Mouse (Mus musculus): Measurements from ENCODE around the gene Tnc.
A peak's percentile ranks its signal among the peaks of the same experiment; 100 is the strongest.

Tnc gene

DNA sequence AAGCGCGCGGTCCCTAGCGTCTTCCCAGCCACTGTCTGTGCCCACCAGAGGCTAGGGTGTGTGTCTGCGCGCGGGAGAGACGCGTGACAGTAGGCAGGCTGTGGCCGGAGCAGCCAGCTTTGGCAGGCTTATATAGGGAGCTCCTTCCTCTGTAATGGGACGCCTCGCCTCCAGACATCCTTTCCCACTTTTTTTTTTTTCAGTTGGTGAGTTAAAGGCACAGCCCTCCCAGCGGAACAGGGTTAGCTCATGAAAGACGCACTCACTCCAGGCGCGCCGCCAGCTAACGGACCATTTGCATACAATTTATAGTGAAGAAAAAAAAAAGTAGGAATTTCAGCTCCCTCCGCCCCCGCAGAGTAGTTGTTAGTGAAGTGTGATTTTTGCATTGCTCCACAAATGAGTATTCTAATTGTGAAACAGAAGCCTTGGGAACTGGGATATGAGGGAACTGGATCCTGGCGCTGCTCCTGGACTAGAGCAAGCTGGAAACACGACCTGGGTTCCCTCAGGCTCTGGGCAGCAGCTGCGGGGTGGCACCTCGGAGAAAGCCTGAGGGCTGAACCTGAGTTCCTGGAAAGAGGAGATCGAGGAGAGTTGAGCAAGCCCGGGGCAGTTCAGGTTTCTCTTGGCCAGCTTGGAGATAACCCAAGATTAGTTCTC, at the start of gene Tnc:
Gene Tnc (minus strand): TSS at position 185 of the 663 bp plus-strand sequence.
- peak; percentile 6 for DNase-seq

DNA sequence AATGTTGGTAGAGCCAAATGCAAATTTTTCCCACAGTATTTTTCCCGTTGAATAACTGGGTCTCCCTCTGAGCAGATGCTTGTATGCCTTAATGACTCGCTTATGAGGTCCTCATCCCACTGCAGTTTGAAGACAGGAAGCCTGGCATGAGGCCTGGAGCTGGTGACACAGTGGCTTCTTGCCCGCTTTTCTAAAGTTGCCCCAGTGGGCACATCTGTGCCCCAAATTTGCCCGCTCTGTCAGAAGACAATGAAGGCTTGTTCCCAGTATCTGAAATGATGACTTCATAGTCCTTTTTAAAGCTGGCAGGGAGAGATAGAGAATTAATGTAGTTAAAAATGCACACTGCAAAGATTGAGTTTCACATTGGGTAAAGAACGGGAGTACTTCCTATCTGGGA, 47.4 kb upstream of the Tnc start:
- no peak for DNase-seq

DNA sequence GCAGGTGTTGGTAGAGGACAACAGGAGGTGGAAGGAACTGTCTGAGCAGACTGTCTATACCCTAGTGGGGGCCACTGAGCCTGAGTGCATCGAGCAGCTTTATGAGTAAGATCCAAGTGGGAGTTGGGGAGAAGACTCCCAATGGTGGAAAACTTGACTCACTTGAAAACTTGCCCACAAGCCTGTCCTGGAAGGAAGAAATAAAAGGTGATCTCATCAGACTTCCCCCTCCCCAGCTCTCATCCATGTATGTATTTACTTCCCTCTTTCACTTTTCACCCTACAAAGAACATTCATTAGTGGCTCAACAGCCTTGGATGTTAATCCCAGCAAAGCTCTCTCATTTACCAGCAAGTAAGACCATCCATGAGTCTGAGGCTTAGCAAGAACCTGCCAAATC, 46.0 kb upstream of the Tnc start:
- DNase-seq, result no peak

DNA sequence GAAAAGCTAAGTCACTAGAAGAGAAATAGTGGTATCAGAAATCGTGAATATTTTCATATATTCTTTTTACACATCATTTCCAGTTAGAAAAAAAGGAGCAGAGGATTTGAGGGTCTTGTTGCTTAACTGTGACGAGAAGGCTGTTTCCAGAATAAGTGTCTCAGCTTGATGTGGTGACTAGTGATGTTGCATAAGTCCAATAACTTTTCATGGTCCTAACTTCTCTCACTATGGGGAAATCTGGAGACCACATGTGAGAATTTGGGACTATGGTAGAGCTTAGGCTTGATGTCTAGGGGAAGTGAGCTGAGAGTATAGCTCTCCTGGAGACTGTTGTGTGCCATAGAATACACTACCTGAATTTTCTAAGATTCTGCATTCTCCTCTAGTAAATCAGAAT, 42.6 kb upstream of the Tnc start:
- DNase-seq, result no peak

DNA sequence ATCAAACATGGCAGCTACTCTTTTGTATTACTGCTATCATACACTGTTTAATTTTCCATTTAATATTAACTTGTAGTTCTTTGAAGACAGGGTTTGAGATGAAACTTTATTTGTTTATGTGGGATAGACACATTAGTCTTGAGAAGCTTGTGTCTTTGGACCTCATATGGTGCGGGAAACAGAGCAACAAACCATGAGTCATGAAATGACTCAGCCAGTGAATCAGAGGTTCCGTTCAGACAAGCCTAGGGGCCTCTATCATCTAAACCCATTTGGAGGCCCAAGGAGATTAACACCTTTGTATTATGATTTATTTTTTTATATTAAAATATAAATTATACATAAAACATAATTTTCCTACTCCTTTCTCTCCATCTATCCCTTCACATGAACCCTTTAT, 40.9 kb upstream of the Tnc start:
- DNase-seq, result no peak

DNA sequence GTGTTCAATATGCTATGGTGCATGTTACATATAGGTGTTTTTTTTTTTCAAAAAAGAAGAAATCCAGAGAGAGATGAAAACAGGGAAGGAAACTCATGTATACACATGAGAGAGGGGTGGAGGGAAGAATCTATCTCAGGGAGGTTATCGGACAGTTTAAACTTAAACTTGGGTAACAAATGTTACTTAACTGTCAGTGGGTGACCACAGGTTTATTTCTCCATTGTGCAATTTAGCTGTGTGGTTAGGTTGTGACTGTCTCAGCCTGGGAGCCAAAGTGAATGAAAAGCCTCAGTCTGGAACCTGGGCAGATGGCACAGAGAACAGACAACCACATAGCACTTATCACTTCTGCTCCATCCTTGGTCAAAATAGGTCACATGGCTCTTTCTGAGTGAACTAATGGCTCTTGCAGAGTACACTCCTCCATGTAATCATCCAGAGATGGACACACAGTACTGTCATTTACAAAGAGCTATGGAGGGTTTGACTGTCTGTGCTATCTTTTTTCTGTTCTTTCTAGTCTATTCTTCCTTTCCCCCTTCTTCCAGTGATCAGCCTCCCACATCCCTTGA, 39.3 kb upstream of the Tnc start:
- DNase-seq, result no peak

DNA sequence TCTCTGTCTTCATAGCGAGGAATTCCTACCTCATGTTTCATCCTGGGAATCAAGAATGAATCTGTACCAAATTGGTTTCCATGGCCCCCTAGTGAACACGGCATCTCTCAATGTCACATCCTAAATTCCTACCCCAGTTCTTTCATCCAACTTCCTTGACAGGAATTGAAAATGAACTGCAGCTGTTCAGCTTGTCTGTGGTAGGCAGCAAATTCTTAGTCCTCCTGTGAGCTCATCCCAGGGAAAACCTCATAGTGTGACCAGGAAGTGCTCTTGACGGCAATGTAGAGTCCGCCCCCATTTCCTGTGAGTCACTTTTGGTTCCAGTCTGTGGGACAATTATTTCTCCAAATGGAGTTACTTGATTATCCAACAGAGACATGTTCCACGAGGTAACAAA, 37.0 kb upstream of the Tnc start:
- no peak for DNase-seq

DNA sequence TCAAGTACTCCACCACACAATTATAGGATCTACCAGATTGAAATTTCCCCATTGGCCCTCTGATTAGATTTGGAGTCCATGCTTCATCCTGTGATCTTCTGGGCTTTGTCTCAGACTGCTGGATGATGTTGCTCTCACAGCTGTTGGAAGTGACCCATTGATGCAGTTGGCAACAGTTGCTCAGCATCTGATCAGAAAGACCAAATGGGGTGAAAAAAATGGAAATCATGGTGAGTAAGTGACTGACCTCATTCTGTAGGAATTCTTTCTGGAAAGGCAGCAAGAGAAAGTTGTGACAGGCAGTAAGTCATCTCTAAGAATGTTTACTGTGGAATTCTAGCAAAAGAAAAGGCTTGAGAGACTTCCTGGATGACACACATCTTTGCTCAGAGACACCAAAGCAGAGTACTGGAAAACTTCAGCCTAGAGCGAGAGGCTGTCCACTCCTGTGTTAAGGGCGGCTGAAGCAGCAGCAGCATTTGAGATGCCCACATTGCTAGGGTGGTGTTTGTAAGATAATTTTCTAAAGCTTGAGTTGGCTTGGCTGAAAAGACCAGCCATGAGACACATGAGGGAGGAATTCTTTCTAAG, 31.3 kb upstream of the Tnc start:
- no peak for DNase-seq

DNA sequence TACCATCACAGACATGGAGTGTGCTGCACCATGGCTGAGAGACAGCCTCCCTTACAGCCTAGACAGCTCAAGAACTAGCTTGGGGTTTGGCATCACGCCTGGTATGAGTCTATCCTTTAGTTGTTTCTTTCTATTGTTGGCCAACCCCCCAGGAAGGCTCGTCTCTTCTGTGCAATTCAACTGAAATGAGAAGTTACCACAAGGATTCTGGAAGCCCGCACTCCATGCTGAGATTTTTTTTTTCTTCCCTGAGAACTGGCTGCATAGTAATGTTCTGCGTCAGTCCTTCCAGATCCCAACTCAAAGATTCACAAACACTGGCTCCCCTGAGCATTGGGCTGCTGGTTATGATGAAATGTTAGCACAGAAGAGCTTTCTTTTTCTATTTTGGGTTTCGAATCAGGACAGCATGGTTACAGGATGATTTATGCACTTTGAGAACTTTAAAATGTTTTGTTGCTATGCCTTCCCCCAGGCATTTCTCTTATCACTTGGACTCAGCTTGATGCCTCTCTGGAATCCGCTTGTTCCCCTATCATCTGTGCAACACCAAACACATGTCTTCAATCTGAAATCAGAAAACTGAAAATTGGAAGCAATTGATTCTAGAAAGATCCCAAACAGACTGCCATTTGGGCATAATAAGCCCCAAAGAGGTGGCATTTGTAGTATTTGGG, 29.7 kb upstream of the Tnc start:
- DNase-seq, result no peak

DNA sequence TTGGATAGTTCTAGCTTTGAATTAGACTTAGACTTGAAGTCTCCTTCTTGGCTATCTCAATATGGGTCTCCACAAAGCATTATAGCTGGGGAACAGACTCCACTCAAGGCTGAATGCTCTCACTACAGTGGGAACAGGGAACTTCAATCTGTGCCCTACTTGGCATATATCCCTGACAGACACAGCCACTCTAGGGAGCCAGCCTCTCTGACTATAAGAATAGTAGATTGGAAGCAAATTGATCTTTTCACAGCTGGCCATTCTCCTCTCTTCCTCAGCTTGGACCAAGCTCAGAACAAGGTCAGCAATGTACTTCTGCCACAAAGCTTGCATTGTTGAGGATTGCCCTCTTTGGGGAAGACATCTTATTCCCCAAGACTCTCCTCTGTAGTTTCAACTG, 27.9 kb upstream of the Tnc start:
- DNase-seq, result no peak

DNA sequence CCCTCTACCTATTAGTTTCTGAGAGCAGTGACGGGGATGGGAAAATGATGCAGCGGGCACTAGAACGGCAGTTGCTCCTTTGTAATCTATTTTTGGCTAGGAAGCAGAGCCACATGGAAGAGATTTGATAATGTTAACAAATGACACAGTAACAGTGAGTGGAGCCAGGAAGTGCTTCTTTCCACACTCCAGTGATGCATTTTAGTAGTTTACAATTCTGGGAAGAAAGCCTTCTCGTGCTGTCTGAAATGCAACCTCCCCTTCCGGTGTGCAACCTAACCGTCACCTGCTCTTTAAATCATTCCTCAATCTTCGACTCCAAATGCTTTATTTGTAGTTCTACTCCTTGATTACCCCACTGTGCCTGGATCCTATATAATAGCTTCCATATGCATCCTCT, 20.6 kb upstream of the Tnc start:
- DNase-seq, result no peak

DNA sequence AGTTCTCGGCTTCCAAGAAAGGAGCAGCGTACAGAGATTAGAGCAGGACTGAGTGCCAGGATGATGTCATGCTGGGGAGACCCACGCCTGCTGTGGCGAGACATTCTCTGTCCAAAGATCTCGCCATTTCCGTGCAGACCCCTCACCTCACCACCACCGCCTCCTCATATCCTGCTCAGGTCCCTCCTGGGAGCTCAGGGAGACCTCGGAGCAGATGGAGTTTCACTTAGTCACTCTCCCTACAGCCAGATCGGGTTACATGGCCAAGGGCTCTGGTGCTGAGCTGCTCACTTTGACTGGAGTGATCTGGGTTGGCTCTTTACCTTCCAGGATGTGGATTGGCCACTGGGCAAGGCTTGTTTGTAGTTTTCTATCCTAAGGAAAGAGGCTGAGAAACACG, 18.5 kb upstream of the Tnc start:
- DNase-seq, result no peak

DNA sequence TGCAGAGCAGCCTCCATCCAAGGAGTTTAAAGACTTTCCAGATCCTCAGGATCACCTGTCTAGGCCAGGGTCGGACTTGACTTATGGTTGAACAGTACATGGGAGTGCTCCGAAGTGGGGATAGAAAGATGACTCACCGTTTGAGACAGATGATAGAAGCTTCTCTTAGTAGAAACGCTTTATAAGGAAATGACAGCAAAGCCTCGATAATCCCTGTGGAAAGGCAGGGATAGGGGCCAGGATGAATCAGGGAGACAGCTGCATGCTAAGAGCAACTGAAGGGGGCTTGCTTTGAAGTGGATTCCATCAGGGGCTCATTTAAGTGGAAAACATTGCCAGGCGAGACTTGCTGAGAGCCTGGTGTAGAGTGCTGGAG, 12.0 kb upstream of the Tnc start:
- no peak for DNase-seq

DNA sequence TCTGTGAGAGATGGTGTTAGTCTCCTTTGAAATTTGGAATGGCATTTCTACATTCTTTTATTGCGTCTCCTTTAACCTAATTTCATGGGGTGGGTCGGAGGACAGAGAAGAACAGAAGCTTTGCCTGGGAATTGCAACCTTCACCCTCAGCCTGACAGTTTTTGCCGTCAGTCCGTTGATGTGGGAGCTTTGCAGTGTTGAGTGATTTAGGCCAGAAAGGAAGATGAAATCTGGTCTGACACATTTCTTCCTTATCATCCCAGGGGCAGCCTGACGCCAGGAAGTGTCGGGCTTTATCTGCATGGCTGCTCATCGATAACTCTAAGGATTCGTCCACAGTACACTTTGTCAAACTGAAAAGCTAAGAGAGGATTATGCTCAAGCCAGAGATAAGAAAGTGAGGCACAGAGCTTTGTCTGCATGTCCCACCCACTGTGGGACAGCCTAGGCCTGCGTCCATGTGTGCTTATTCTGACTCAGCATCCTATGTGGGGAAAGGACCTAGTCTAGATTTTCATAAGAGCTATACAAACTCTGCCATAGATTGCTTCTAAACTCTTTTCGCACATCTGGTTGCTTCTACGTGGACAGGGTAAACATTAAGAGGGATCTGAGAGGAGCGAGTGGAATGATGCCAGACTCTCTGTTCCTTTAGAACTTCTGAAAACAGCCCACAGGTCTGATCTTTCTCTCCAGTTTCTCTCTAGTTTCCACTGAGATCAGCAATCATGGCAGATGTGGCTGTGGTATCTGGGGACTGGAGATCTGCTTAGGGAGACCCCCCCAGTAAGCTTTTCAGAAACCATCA, 11.4 kb upstream of the Tnc start:
- no peak for DNase-seq

DNA sequence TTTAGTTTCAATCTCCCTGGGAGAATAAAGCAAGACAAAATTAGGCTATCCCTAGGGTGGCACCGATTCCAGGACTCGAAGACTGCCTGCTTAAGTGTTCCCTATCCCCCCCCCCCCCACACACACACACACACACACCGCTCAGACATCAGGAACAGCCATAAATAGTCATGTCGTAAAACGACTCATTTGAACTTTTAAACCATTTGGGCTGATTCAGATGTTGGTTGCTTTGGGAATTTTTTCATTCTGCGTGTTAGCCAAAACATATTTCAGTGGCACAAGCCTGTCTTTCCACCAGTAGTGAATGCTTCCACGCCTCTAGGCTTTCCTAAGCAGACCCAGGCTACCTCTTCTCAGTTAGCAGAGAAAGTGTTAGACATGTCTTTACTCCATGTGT, 1.4 kb upstream of the Tnc start:
- no peak for DNase-seq

DNA sequence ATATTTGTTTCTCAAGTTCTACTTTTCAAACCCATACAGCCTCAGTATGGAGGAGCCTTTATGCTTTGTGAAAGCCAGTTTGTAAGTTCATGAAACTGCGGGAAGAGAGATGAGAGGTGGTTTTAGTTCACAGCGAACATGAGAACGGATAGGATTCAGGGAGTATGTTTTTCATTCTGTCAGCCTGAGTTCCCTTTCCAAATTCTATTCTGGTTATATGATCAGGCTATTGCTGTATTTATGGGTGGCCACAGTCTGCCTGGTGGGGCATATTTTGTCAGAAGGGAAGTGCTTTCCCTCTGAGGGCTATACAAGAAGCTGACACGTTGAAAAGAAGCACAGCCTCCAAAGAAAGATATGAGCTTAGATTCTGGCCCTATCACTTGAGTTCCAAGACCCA, 2.9 kb downstream of the Tnc start:
- DNase-seq, result no peak

DNA sequence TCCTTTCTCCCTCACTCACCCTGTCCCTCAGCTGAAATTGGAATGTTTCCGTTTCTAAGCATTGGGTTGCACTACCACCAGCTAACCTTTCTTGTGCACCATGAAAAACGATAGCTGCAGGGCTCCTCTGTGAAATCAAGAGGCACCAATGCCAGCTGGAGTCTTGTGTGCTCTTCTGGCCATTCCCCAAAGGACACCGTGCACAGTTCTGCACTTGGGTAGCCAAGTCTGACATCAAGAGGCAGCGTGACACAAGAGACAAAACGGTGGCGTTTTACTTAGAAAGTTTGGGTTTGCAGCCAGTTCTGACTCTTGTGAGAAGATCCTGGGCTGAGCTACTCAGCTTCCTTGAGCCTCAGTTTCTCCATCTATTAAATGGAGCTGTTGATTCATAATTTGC, 3.4 kb downstream of the Tnc start:
- no peak for DNase-seq

DNA sequence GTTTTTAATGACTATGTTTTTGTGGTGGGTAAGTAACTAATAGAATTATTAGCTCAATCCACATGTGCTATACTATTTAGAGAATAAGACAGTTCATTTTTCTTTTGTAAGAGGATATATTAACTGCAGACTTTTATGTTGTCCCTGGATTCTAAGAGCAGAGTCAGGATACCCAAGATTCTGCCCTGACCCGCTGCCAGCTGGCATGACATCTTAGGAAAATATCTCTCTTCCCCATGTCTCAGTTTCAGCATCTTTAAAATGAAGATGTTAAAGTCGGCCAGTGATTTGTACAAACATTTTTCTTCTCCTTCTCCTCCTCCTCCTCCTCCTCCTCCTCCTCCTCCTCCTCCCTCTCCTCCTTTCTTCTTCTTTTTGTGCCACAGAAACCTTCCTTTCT, 7.7 kb downstream of the Tnc start:
- DNase-seq, result no peak

DNA sequence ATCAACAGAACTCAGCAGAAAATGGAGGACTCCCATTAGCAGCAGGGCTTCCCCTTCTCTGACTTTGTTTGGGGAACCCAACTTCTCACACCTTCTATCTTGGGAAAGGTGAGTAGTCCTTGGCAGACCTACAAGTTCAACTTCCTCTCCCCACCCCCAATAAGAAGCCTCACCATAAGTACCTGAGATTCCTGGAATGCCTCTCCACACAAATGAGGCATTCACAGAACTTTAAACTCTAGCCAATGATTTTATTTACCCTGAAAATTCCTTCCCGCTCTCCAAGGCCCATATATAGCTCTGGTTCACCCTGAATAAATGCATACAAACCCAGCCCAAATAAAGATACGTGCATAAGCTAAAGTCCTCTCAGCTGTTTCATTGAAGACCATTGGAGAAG, 9.3 kb downstream of the Tnc start:
- DNase-seq, result no peak

DNA sequence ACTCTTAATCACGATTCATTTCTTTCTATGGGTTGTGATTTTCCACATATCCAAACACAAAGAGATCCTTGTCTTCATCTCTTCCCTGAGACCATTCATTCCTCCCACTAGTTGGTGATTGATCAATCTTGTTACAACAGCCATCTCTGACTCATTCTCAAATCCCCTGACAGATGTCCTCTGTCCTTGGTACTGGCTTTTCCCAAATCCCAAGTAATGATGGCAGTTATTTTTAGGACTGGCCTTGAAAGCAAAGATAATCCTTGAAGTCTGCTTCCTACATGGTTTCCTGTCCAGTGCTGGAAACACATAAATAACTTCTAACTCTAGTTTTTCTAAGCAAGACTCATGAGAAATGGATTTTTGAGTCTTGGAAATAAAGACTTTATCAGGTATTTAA, 12.1 kb downstream of the Tnc start:
- DNase-seq, result no peak

DNA sequence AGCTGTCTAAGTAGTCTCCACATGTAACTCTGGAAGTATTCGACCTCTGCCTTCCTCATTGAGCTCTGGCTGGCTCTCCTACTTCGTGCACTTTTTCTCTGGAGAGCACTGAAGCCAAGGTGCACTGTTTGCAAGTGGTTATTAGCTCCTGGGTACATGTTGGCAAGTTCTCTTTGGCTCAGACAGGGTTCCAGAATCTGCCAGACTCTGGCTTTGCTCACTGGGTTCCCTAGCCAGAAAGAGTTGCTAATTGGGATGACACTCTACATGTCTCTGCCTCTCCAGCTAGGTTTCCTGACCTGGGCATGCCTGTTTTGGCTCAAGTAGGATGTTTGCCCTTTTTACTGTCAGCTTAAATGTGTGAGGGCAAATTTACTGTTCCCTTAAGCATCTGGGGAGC, 13.6 kb downstream of the Tnc start:
- no peak for DNase-seq

DNA sequence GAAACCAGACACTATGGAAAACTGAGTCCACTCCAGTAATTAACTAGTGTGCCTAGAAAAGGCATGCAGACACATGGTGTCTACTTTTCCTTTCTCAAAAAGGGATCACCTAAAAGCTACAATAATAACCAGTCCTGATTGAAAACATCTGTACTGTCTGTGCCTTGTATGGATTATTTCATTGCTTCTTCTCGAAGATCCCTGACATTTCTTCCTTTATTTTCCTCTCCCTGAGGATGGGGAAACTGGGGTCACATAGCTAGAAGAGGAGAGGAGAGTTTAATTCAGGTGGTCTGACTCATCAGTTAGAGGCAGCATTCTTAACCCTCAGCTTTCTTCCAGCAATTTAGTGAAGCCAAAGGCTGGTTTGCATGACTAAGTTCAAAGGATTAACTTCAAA, 17.3 kb downstream of the Tnc start:
- DNase-seq, result no peak

DNA sequence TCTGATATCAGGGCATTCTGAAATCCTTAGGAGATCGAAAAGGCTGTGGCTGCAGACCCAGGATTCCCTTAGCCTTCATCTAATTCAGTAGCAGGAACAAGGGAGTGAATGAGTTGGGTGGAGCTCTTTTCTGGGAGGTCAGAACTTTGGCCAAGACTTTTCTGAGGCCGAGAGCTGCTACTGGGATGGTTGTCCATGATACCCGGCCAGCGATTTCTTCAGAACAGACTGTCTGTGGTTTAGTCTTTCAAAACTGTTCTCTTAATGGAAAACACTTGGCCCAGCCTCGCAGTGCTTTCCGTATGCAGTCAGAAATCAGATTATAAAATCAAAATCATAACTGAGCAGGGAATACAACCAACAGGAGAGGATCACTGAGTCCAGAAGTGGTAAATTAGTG, 21.2 kb downstream of the Tnc start:
- no peak for DNase-seq

Data from kidney, adult 18-20 months (tissue).